Mouse (Mus musculus): ENCODE results near the gene Mpped1. TPM values are rescaled to one million over a fixed set of nuclear protein-coding genes. Genes with fewer than 3 reads are reported as not detected.

Gene Mpped1
- not detected in 4 replicates for total RNA-seq (2023; ENCODE audit: inconsistent age)

DNA sequence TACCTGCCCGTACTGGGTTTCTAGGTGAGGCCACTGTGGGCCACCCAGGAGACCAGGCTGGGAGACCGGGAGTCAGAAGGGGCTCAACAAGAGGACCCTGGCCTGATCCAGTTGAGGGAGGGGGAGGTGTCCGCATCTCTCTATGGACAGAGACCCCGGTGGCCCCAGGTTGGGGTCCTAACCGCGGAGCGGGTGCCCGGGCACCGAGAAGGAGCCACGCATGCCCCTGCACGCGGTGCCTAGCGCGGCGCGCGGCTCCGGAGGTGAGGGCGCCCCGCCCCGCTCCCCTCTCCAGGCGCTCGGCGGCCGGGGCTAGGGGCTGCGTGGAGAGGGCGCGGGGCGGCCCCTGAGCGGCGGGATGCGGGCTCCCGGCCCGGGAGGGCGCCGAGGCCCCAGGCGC is at the start of gene Mpped1:
TSS of gene Mpped1 (plus strand) at position 81 of the 400 bp plus-strand sequence.

Other genes starting within 250 kb of the Mpped1 start
- gene Tspo, start 215.9 kb upstream of the Mpped1 start, total RNA-seq (2023; ENCODE audit: inconsistent age) = 52.7 to 63.3 TPM (median 59.1 TPM) in 4 replicates
- gene Mcat, start 215.7 kb upstream of the Mpped1 start, total RNA-seq (2023; ENCODE audit: inconsistent age) = 16.4 to 20.4 TPM (median 18.2 TPM) in 4 replicates
- gene Ttll12, start 184.3 kb upstream of the Mpped1 start, total RNA-seq (2023; ENCODE audit: inconsistent age) = 6.0 to 10.9 TPM (median 8.2 TPM) in 4 replicates
- gene Scube1, start 54.4 kb upstream of the Mpped1 start, total RNA-seq (2023; ENCODE audit: inconsistent age) = not detected in 4 replicates